Mouse (Mus musculus) left cerebral cortex, adult 8-10 months (tissue): ENCODE data around the gene Gpr55. TPM values are rescaled to one million over a fixed set of nuclear protein-coding genes. Genes with fewer than 3 reads are reported as not detected.
"Not testable (repeated sequence)": the region's sequence is repeated elsewhere in the genome, so short reads cannot be mapped to it uniquely, and the experiment has no call there.

Experiments used
- DNase-seq, 2 experiments: peaks; one replicate each; pipeline ENCODE4 v3.0.0; 2022; ENCODE audit warnings: low spot score in 2 of 2
- total RNA-seq, 4 experiments: library from RNA; stranded (reverse); gene quantifications; 2 replicates each; pipeline ENCODE4 v1.2.4; 2022

The Gpr55 gene
- total RNA-seq, result under 1 TPM; 0.11 to 0.23 (median 0.21) TPM

DNA sequence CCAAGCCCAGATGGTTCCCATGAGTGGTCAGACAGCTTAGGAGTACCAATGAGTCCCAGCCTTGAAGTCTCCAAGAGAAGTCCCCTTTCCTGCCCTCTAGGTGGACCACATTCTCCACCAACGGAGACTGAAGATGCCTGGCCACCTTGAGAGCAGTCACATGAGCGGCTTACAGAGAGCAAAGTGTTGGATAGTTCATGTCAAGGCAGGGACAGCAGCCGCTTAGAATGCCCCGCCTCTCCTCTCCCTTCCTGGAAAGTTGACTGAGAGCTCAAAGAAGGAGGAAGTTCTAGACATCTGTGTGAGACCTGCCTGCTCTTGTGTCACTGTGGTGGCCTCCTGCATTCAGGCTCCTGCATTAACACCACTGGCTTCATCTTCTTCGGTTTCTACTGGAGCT lies at the start of gene Gpr55:
Gene Gpr55 (minus strand): TSS at position 135 of the 400 bp plus-strand sequence.
- DNase-seq, result no peak

- peak; percentile 69 to 76 for DNase-seq
Observed at GRCm38 (mm10) chr1:86007778-86008177, 47.0 kb upstream of the Gpr55 start.

- no peak for DNase-seq
Observed at GRCm38 (mm10) chr1:86006040-86006439, 45.2 kb upstream of the Gpr55 start.

GRCm38 (mm10) chr1:86005540-86005939 lies 44.7 kb upstream of the Gpr55 start:
- no peak for DNase-seq

DNA sequence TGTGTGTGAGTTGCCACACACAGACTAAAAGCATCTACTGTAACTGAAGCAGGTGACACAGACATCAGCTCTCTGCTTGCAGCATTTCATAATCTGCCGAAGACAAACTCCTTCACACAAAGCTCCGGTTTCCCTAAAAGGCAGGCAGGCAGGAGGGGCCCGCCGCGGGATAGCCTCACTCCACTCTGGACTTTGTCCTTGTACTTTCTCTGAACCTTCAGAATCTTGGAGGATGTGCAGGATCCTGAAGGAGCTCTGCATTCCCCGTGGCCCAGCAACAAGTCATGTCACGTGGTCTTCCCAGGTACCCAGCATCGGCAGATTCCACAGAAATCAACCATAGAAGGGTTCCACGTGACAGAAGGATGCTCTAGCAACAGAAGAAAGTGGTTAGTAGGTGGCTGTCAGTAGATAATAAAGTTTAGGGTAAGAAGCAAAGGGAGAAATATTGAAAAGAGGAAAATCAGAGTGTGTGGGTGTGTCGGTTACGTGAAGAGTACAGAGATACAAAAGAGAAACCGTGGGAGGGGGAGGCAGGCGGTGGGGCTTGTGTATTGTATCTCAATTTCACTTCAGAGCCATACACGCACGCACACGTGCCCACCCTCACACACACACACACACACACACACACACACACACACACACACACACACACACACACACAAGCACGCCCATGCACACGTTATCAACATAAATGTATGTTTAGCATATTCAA lies 39.2 kb upstream of the Gpr55 start:
- peak; percentile 31 to 50 for DNase-seq

DNA sequence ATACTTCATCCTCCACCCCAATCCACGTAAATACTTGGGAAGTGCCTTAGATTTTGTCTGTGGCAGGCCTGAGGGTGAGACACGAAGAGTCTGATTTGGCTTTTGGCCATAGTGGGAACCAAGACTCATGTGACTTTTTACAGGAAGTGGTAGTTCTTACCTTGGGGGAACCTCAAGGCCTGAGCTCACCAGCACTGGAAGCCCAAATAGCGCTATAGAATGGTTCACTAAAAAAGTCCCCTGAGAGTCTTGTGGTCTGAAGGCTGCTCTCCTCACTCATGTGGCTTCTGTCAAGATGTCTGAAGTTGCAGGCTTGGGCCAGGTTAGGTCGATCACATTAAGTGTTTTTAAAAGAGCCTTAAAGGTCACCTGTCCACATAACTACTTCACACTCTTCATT lies 37.2 kb upstream of the Gpr55 start:
- DNase-seq, result no peak

DNA sequence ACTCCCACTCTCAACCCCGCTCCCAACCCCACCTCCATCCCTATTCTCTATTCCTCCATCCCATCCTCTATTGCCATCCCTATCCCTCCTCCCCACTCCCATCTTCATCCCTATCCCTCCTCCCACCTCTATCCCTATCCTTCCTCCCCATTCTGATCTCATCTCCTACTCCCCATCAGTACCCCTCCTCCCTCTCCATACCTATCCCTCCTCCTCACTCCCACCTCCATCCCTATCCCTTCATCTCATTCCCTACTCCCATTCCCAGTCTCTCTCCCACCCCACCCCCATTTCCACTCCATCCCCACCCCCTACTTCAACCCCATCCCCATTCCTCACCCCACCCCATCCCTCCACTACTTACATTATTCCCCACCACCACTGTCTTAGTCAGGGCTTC lies 36.4 kb upstream of the Gpr55 start:
- DNase-seq, result no peak

GRCm38 (mm10) chr1:85993541-85993940 lies 32.7 kb upstream of the Gpr55 start:
- no peak for DNase-seq

- no peak for DNase-seq
Observed at GRCm38 (mm10) chr1:85992175-85992574, 31.4 kb upstream of the Gpr55 start.

DNA sequence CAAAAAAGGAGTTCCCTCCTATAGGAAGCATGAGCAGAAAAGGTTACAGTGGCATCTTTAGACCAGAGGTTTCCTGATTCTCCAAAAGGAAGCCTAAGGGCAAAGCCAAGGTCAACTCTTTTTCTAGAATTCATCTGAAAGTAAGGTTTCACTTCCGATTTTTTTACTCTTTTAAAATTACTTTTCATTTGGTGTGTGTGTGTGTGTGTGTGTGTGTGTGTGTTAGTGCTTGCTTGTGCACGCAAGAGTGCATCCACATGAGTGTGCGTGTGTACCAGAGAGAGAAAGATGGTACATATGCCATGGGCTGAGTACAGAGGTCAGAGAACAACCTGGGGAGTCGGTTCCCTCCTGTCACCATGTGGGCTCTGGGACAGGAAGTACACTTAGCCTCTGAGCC lies 28.1 kb upstream of the Gpr55 start:
- DNase-seq, result not testable (repeated sequence)

DNA sequence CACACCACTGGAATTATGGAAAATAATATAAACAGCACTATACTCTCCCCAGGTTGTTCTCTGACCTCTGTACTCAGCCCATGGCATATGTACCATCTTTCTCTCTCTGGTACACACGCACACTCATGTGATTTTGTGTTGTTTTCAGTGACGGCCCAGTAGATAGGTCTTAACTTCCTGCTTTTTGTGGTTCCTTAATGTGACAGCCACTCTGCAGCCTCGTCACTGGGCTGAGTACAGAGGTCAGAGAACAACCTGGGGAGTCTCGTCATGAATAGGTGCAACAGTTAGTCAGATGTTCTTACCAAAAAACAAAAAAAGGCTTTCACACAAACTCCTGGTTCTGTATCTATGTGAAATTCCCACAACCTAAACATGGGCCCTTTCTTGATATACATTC lies 27.5 kb upstream of the Gpr55 start:
- DNase-seq, result no peak

- no peak for DNase-seq
Observed at GRCm38 (mm10) chr1:85985784-85986183, 25.0 kb upstream of the Gpr55 start.

- DNase-seq, result no peak
Observed at GRCm38 (mm10) chr1:85981738-85982357, 21.0 kb upstream of the Gpr55 start.

DNA sequence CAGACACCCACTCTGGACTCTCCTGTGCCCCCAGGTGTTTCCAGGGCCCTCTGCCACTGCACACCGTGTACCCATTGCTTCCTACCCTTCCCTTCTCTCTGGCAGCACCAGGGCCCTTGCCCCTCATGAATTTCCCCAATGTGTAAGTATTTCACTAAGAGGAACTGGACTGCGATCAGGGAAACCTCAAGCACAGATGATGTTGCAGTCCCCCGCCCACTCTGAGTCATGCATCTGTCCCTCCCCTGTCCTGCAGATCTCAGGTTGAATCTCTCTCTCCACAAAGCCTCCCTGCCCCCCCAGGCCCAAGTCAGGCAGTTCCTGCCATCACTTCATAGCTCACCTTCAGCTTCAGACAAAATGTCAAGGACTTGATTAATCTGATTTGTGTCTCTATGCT lies 16.9 kb upstream of the Gpr55 start:
- no peak for DNase-seq

DNA sequence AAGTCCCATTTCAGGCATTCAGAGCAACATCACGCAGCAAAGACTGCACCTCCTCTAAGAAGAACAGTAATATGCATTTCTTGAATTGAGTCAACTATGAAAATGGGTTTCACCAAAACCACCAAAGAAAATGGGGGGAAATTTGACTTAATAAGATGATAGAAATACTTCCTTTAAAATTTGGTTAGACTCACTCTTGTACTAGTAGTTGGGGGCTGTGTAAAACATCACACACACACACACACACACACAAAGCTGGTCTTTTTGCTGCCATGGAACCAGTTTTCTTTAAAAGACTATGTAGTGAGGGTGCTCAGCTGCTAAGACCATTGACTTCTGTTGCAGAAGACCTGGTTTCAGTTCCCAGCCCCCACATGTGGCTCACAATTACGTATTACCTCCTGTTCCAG lies 12.7 kb upstream of the Gpr55 start:
- no peak for DNase-seq

DNA sequence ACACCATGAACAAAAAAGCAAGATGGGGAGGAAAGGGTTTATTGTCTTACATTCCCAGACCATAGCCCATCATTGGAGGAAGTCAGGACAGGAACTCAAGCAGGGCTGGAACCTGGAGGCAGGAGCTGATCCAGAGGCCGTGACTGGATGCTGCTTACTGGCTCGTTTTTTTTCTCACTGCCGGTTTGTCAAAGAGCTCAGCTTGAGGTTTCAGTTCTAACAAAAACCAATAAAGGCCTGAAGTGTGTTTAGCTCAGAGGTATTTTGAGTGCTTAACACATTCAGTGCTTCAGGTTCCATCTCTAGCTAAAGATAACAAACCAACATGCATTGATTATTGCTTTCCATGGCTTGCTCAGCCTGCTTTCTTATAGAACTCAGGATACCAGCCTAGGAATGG lies 11.5 kb upstream of the Gpr55 start:
- DNase-seq, result no peak

DNA sequence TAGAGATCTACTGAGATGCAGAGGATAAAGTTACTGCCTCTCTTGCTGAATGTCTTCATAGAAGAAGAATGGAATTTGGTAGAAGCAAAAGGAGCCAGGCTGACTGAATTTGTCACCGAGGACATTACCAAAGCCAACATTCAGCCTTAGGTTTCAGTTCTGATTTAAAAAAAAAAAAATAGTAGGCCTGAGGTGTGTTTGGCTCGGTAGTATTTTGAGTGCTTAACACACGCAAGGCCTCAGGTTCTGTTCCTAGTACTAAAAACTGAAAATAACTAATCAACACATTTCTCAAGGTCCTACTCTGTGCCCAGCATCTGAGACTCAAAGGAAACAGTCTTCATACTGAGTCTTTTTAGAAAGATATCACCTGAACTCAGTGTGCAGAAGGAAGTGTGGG lies 10.3 kb upstream of the Gpr55 start:
- no peak for DNase-seq

DNA sequence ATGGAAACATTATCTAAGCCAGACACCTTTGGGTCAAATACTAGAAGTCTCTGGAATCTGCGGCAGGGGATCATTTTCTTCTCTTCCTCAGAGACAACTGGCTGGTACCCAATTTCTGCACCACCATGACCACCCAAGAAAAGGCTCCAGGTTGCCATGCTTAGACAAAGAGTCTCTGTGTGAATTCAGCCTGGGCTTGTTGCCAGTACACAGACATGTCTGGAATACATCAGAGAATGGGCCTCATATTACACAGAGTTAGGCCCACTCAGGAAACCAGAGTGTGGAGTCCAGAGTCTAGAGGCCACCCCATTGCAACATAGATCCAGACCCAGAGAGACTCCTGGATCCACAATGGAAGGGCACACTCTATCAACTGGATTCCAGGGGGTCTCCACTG lies 8.7 kb upstream of the Gpr55 start:
- DNase-seq, result peak in 1 of 2 experiments; percentile 41

GRCm38 (mm10) chr1:85969081-85969480 lies 8.3 kb upstream of the Gpr55 start:
- DNase-seq, result no peak

GRCm38 (mm10) chr1:85965856-85966255 lies 5.0 kb upstream of the Gpr55 start:
- DNase-seq, result no peak

GRCm38 (mm10) chr1:85962081-85962480 lies 1.3 kb upstream of the Gpr55 start:
- no peak for DNase-seq

GRCm38 (mm10) chr1:85959889-85960276 lies 924 bp downstream of the Gpr55 start:
- no peak for DNase-seq
